Mouse (Mus musculus) forebrain, embryonic 11.5 days (tissue): ENCODE results near the gene Ucp3. TPM values are rescaled to one million over a fixed set of nuclear protein-coding genes. Genes with fewer than 3 reads are reported as not detected.

Experiments used
- ATAC-seq: fragments of 200-750 bp; cut with Nextera tagmentation; replicated peaks from 2 replicates; pipeline ENCODE4 v1.8.0; 2017; ENCODE audit warnings: moderate TSS enrichment; ENCODE audit not compliant: low FRiP score
- DNase-seq: peaks from one replicate; pipeline ENCODE4 v3.0.0-alpha.2; 2017; ENCODE audit warnings: low spot score
- H3K27ac ChIP-seq: fragments of 300-500 bp; sonication (generic); 2 replicates; pipeline ENCODE4 v1.5.1; 2014; ENCODE audit warnings: low read depth, low read length
- H3K27me3 ChIP-seq: fragments of 300-500 bp; sonication (generic); 2 replicates; pipeline ENCODE4 v1.6.1; 2014; ENCODE audit warnings: mild to moderate bottlenecking, low read length, mixed read lengths; ENCODE audit not compliant: control insufficient read depth, insufficient read depth
- H3K36me3 ChIP-seq: fragments of 300-500 bp; sonication (generic); 2 replicates; pipeline ENCODE4 v1.6.1; 2014; ENCODE audit warnings: mild to moderate bottlenecking, low read length, moderate library complexity, mixed read lengths; ENCODE audit not compliant: control insufficient read depth, insufficient read depth
- H3K4me1 ChIP-seq: fragments of 300-500 bp; sonication (generic); replicated peaks from 2 replicates; pipeline ENCODE4 v1.6.1; 2014; ENCODE audit warnings: low read length, mixed read lengths; ENCODE audit not compliant: control insufficient read depth, insufficient read depth
- H3K4me2 ChIP-seq: fragments of 300-500 bp; sonication (generic); 2 replicates; pipeline ENCODE4 v1.6.1; 2014; ENCODE audit warnings: low read depth, mild to moderate bottlenecking, low read length, moderate library complexity, mixed read lengths; ENCODE audit not compliant: severe bottlenecking
- H3K4me3 ChIP-seq: fragments of 300-500 bp; sonication (generic); 2 replicates; pipeline ENCODE4 v1.5.1; 2014; ENCODE audit warnings: low read depth, low read length
- H3K9ac ChIP-seq: fragments of 300-500 bp; sonication (generic); 2 replicates; pipeline ENCODE4 v1.6.1; 2014; ENCODE audit warnings: low read length
- H3K9me3 ChIP-seq: fragments of 300-500 bp; sonication (generic); 2 replicates; pipeline ENCODE4 v1.6.1; 2016; ENCODE audit warnings: low read length, mixed read lengths; ENCODE audit not compliant: control insufficient read depth
- WGBS: fragments of 180-500 bp; shearing (Covaris S2); extraction: QIAGEN DNeasy Blood & Tissue Kit; methylation state at CpG from one replicate; pipeline ENCODE4 v1.1.7; 2014; 5-methylcytosine and 5-hydroxymethylcytosine counted together
- polyA plus RNA-seq: library from polyadenylated mRNA; unstranded; fragments of >200 nt; fragmentation: Nextera tagmentation; extraction: Ambion mirVana; gene quantifications from 2 replicates; pipeline ENCODE4 v1.2.1, GENCODE M21; 2014

The Ucp3 gene
- polyA plus RNA-seq, 1 experiment from 2014 or later: not detected

DNA sequence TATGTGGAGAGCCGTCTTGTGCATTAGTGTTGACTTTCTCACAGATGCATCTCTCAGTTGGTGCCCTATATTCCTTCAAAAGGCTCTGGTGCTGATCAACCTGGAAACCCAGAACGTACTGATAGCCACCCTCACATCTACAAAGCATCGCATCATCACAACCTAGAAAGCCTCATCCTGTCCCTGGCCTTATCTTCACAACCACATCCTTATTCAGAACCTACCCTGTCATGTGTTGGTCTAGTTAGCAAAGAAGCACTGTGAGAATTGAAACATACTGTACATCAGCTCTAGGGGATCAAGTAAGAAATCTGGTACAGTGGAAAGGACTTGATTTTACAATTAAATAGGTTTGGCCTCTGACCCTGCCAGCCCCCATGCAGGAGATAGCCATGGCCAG lies 23.8 kb upstream of the Ucp3 start:
- Histone ChIP-seq H3K4me3 (no peak overlapping the region), H3K4me1 (no peaks in the 10 kb centered on the region), H3K9ac (no peak overlapping the region), H3K9me3 (no peaks in the 10 kb centered on the region), H3K27ac (no peak overlapping the region), H3K4me2 (no peak overlapping the region), H3K27me3 (no peaks in the 10 kb centered on the region), H3K36me3 (peaks cover 15% of the 10 kb centered on the region; the same call in 1 of the 2 replicates)
- DNase-seq (no peak), ATAC-seq (no peak)
- WGBS: 94% methylated on average over 3 of the region's 3 CpGs

DNA sequence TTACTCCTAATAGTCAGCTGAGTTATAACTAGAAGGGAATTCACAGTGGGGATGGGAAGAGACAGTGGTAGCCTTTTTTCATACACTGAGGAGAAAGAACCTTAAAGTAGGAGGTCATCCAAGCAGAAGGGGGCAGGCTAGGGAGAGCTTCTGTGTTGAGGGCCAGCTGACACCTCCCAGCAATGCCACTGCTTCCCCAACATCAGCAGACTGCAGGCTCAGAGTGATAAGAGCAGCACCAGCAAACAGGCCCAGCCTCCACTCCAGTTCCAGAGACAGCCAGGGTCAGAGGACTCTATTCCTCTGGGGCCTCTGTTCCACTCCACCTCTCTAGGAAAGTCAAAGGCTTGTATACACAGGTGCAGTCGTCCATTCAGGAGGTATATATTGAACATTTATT lies 14.6 kb upstream of the Ucp3 start:
- Histone ChIP-seq H3K9me3 (no peaks in the 10 kb centered on the region), H3K9ac (no peak overlapping the region), H3K27me3 (no peaks in the 10 kb centered on the region), H3K4me3 (no peak overlapping the region), H3K36me3 (peaks cover 8% of the 10 kb centered on the region; the same call in 1 of the 2 replicates), H3K27ac (no peak overlapping the region), H3K4me1 (no peaks in the 10 kb centered on the region), H3K4me2 (no peak overlapping the region)
- no peak for DNase-seq
- WGBS: 84% methylated on average over 1 of the region's 1 CpGs
- ATAC-seq: no peak

DNA sequence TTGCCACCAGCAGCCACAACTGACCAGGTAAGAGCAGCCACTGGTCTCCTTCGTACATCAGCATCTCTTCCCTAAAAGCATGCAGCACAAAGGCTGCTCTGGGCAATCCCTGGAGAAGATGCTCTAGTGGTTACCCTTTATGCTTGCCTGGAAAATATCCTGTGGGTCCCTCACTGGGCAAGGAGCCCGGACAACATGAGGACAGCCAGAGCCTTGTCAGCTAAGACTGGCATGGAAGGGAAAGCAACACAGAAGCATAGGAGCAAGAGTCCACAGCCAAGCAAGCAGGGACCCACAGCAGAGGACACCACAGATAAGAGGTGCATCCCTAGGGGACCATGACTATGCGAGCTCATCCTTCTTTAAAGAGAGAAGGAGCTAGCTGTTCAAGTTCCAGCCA lies 12.9 kb upstream of the Ucp3 start:
- H3K36me3 ChIP-seq: peaks cover 8% of the 10 kb centered on the region; the same call in 1 of the 2 replicates
- WGBS: 96% methylated on average over 3 of the region's 3 CpGs
- H3K9ac ChIP-seq: no peak overlapping the region
- DNase-seq: no peak
- H3K27ac ChIP-seq: no peak overlapping the region
- H3K4me3 ChIP-seq: no peak overlapping the region
- H3K4me2 ChIP-seq: no peak overlapping the region
- no peaks in the 10 kb centered on the region for H3K9me3 ChIP-seq
- ATAC-seq: no peak
- H3K27me3 ChIP-seq: no peaks in the 10 kb centered on the region
- no peaks in the 10 kb centered on the region for H3K4me1 ChIP-seq

DNA sequence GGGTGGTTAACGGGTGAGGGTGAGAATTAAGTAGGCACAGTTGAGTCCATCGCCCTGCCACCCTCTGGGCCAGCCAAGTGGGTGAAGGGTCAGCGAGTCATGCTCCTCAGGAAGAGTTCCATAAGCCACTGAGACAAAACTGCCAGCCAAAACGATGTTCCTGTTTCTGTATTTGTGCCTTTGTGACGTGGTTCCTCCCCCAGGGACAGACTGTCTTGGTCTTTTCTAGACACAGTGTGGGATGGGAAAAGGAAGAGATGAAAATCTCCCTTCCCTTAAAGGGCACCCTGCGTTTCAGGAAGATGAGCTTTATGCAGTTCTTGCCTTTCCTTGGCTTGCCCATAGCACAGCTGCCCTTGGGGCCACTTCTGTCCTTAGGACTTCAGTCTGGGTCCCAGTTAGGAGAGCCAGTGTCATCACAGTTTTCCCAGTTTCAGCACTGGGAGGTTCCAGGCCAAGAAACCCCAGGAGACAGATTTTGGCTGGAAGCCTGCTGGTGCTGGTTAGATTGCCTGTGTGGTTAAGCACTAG lies 11.1 kb upstream of the Ucp3 start:
- no peaks in the 10 kb centered on the region for H3K4me1 ChIP-seq
- ATAC-seq: no peak
- H3K27ac ChIP-seq: no peak overlapping the region

DNA sequence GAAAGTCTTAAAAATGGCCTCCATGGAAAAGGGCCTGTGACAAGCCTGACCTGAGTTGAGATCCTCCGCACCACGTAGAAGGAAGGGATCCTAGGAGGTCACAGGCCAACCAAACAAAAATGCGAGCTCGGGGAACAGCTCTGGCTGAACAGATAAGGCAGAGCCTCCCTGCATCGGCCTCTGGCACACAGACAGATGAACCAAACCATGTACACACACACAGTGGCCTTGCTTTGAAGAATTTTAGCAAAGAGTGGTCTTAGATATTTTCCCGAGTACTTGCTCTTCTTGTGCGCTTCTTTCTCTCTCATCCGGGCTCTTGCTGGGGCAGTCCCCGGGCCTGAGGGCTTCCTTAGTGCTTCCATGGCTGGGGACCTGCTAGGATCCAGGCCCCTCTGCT lies 9.6 kb upstream of the Ucp3 start:
- Histone ChIP-seq H3K4me3 (no peak overlapping the region), H3K4me2 (no peak overlapping the region), H3K9me3 (no peaks in the 10 kb centered on the region), H3K27me3 (no peaks in the 10 kb centered on the region), H3K4me1 (no peaks in the 10 kb centered on the region), H3K36me3 (peaks cover 8% of the 10 kb centered on the region; the same call in 1 of the 2 replicates), H3K27ac (0 out of 2 replicates have a peak overlapping the region, but pooled peaks have one; percentile 8), H3K9ac (no peak overlapping the region)
- ATAC-seq (no peak), DNase-seq (no peak)
- WGBS: 90% methylated on average over 9 of the region's 9 CpGs

More for the DNA sequence above, 11.1 kb upstream of the Ucp3 start:
- Histone ChIP-seq H3K36me3 (peaks cover 8% of the 10 kb centered on the region; the same call in 1 of the 2 replicates), H3K9me3 (no peaks in the 10 kb centered on the region), H3K4me3 (no peak overlapping the region), H3K9ac (no peak overlapping the region), H3K4me2 (no peak overlapping the region), H3K27me3 (no peaks in the 10 kb centered on the region)
- DNase-seq: no peak
- WGBS: 92% methylated on average over 6 of the region's 6 CpGs

DNA sequence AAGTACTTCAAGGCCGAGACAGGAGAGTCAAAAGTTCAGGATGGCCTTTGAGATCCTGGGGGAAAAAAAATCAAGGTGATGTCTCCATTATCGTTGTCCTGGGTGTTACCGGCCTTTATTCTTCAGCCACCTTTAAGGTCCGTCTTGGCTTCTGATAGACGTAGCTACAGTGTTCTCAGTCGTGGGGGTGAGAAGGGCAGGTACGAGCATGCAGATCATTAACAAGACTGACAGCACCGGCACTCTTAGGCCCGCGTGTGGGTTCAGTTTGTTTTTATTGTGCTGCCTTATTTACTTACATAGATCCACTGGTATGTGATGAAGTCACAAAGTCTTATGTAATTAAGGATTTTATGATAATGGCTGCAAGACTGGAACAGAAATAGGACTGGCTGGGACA lies 9.0 kb upstream of the Ucp3 start:
- ATAC-seq (no peak), DNase-seq (no peak)
- Histone ChIP-seq H3K4me1 (no peaks in the 10 kb centered on the region), H3K4me2 (no peak overlapping the region), H3K9me3 (no peaks in the 10 kb centered on the region), H3K36me3 (peaks cover 8% of the 10 kb centered on the region; the same call in 1 of the 2 replicates), H3K27ac (0 out of 2 replicates have a peak overlapping the region, but pooled peaks have one; percentile 8), H3K9ac (no peak overlapping the region), H3K4me3 (no peak overlapping the region), H3K27me3 (no peaks in the 10 kb centered on the region)
- 89% methylated on average over 10 of the region's 10 CpGs for WGBS

DNA sequence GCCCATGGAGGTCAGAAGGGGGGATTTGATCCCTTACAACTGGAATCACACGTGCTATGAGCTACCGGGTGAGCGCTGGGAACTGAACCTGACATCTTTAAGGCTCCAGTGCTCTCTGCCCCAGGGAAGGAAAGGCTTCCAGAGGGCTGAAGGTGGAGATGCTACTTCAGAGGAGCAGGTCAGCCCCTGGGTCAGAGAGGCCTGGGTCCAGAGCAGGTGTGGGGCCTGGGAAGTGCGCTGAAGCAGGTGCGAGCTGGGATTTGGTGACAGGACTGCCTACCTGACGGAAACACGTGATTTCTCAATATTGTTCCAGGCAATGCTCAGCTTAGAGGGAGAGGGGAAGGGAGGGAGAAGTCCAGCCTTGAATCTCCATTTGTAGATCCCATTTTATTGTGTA lies 8.5 kb upstream of the Ucp3 start:
- Histone ChIP-seq H3K4me3 (no peak overlapping the region), H3K9me3 (no peaks in the 10 kb centered on the region), H3K4me1 (no peaks in the 10 kb centered on the region), H3K36me3 (peaks cover 8% of the 10 kb centered on the region; the same call in 1 of the 2 replicates), H3K27me3 (no peaks in the 10 kb centered on the region), H3K4me2 (no peak overlapping the region), H3K27ac (no peak overlapping the region), H3K9ac (no peak overlapping the region)
- 92% methylated on average over 7 of the region's 7 CpGs for whole genome bisulfite sequencing
- no peak for DNase-seq
- ATAC-seq: no peak

DNA sequence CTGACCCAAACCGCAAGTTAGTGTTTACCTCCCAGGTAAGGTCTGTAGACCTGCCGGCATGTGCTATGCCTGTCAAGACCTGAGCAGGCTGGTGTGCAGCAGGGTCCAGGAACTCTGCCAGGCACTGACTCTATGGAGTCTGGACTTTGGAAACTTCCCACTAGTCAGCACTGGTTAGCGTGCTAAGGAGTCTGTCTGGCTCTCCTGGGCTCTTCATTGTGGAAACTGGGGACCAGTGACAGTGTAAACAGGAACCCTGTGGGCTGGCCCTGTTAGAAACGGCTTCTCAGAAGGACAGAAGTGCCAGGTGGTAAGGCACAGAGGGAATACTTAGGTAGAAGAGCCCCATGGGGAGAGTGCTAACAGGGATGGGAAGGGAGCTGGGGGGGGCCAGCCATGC lies 7.5 kb upstream of the Ucp3 start:
- Histone ChIP-seq H3K4me1 (no peaks in the 10 kb centered on the region), H3K4me2 (no peak overlapping the region), H3K9me3 (no peaks in the 10 kb centered on the region), H3K27ac (no peak overlapping the region), H3K36me3 (peaks cover 3% of the 10 kb centered on the region; the same call in 1 of the 2 replicates), H3K9ac (no peak overlapping the region), H3K4me3 (no peak overlapping the region), H3K27me3 (no peaks in the 10 kb centered on the region)
- DNase-seq (no peak), ATAC-seq (no peak)
- 81% methylated on average over 4 of the region's 4 CpGs for WGBS

DNA sequence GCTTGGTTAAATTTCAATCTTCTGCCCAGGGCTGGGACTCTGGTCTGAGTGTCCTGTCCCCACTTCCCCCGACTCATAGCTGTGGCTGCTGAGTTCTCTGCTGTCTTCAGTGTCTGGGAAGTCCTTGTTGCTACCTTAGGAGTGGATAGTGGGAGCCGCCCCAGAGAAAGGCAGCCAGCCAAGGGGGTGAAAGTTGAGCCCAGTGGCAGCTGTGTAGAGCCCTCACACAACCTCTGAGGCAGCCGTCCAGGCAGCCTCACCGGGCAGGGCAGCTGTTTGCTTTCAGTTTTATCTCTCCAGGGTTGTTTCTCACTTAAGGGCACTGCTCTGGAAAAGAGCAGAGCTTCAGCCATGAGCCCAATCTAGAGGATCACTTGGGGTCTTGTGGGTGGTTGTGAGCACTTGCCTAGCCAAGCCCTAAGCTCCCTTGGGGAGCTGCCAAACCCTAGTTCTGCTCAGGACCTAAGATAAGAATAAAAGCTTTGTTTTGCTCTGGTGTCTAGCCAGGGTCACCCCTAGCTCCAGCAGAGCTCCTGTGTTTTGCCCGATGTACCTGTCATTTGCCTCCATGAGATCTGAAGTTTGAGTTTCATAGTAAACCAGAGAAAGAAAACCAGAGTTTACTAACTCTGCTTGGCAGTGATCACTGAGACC lies 7.0 kb upstream of the Ucp3 start:
- Histone ChIP-seq H3K27me3 (no peaks in the 10 kb centered on the region), H3K27ac (peak overlapping the region; percentile 41; the same call in 1 of the 2 replicates), H3K4me3 (no peak overlapping the region), H3K4me1 (no peaks in the 10 kb centered on the region), H3K36me3 (no peaks in the 10 kb centered on the region; the same call in 1 of the 2 replicates), H3K4me2 (no peak overlapping the region), H3K9me3 (no peaks in the 10 kb centered on the region), H3K9ac (no peak overlapping the region)
- DNase-seq (no peak), ATAC-seq (no peak)
- 80% methylated on average over 5 of the region's 5 CpGs for WGBS
